Mouse (Mus musculus) left cerebral cortex, adult 2 months (tissue): ENCODE measurements around the gene Scly. TPM values are rescaled to one million over a fixed set of nuclear protein-coding genes. Genes with fewer than 3 reads are reported as not detected.

ENCODE experiments used
- DNase-seq, 2 experiments: peaks; one replicate each; pipeline ENCODE4 v3.0.0; 2021 to 2022; ENCODE audit warnings: low spot score in 2 of 2, mixed read lengths in 1 of 2; ENCODE audit errors: extremely low spot score in 1 of 2
- H3K27ac ChIP-seq: fragments of 200-600 bp; 2 replicates; pipeline ENCODE4 v1.8.1; 2022
- H3K4me3 ChIP-seq: fragments of 200-600 bp; 2 replicates; pipeline ENCODE4 v1.8.1; 2022
- CTCF ChIP-seq: fragments of 200-600 bp; IDR thresholded peaks from 2 replicates; pipeline ENCODE4 v1.8.1; 2022; ENCODE audit warnings: antibody characterized with exemption, mild to moderate bottlenecking, moderate library complexity
- intact Hi-C: fragments of 180-260 bp; cut with DNase I; formaldehyde crosslinking; loops from one replicate; pipeline ENCODE4 v1.15.1; 2025
- total RNA-seq, 2 experiments: library from RNA; stranded (reverse); gene quantifications; 2 replicates each; pipeline ENCODE4 v1.2.3; 2021

The Scly gene
- total RNA-seq, 2 experiments from 2014 or later = 18.3 to 20.0 TPM

DNA sequence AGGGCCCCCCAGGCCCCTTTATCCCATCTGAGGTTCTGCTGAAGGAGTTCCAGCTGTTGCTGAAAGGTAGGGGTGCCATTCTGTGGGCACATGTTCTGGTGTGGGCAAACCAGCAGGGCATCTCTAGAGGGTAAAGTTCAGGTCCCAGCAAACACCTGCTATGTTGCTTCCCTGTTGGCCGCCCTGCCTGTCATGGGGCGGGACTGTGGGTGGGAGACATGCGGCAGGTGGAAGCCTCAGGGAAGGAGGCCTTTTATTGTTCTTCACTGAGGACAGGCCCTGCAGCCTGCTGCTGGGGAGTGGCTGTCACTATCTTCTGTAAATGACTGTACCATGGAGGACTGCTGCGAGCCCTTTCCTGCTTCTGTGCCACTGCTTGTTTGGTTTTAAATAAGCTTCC lies 71.3 kb downstream of the Scly start:
- intact Hi-C loops = no loop called here
- H3K4me3 ChIP-seq = no peak overlapping the region
- DNase-seq = no peak
- H3K27ac ChIP-seq = no peak overlapping the region
- TF ChIP-seq CTCF = no peak

DNA sequence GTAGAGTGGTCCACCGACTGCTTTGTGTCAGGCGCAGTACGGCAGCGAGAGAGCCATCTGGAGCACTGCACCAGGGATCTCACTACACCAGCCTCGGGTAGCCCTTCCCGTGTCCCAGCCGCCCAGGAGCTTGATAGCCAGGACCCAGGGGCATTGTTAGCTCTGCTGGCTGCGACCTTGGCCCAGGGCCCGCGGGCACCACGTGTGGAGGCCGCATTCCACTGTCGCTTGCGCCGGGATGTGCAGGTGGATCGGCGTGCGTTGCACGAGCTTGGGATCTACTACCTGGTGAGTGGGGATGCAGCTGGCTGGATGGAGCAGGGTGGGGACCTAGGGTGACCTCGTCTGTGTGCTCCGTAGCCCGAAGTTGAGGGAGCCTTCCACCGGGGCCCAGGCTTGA lies 71.9 kb downstream of the Scly start:
- Histone ChIP-seq H3K27ac (no peak overlapping the region), H3K4me3 (no peak overlapping the region)
- intact Hi-C loops = no loop called here
- DNase-seq = no peak
- TF ChIP-seq CTCF = no peak

Other genes with a start within 250 kb of the Scly start
- not detected for gene Rbm44, start 153.2 kb upstream of the Scly start, total RNA-seq
- 10 to 100 TPM; 52.6 to 53.0 TPM for gene Ramp1, start 118.5 kb upstream of the Scly start, total RNA-seq
- 10 to 100 TPM; 54.0 to 55.3 TPM for gene Ube2f, start 48.0 kb upstream of the Scly start, total RNA-seq
- gene Espnl, start 23.7 kb downstream of the Scly start, total RNA-seq = under 1 TPM; 0.25 to 0.30 TPM
- gene Klhl30, start 52.7 kb downstream of the Scly start, total RNA-seq = under 1 TPM in 1 of 2 experiments, not detected in 1; 0.14 TPM
- under 1 TPM; 0.16 to 0.38 TPM for gene Erfe, start 68.1 kb downstream of the Scly start, total RNA-seq
- gene Ilkap, start 100.5 kb downstream of the Scly start, total RNA-seq = 10 to 100 TPM; 59.8 to 64.8 TPM
- 10 to 100 TPM; 13.4 to 14.6 TPM for gene Hes6, start 115.7 kb downstream of the Scly start, total RNA-seq
- 10 to 100 TPM; 24.8 to 54.6 TPM for gene Per2, start 161.0 kb downstream of the Scly start, total RNA-seq
- 10 to 100 TPM; 15.8 to 16.5 TPM for gene Traf3ip1, start 196.3 kb downstream of the Scly start, total RNA-seq
- gene Asb1, start 242.2 kb downstream of the Scly start, total RNA-seq = 10 to 100 TPM; 38.1 to 40.7 TPM